Mouse (Mus musculus): ENCODE results near the gene Pnkp. TPM values are rescaled to one million over a fixed set of nuclear protein-coding genes. Genes with fewer than 3 reads are reported as not detected.

The Pnkp gene
- total and polyA plus RNA-seq, 3 experiments = 14.8 to 41.6 (median 22.2) TPM

DNA sequence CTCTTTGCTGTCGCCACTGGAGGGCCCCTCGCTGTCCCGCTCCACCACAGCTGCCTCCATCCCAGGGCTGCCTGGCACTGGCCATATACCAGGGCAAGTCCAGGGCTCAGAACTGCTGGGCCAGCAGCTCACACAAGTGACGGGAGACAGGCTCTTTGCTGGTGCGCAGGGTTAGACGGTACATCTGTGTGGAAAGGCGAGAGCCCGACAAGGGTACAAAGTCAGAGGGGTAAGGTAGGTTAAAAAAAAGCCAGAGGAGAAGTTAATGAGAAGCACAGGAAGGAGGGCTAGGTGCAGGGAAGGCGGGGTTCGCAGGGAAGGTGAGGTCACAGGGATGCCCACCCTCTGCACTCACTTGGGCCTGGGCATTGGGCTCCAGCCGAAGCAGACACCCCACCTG is 43.7 kb downstream of the Pnkp start:
- H3K27me3 ChIP-seq (replicated peaks) = no peaks in the 10 kb centered on the region
- dilution Hi-C loops (cut with MboI; ENCODE audit: extremely low pct_ligation_motif_present, extremely low pct_unique_long_range_greater_than_20kb, low sequenced_read_pairs) (no loop called here), in situ Hi-C loops (cut with MboI; ENCODE audit: low pct_ligation_motif_present, low pct_unique_long_range_greater_than_20kb, low sequenced_read_pairs) (no loop called here)
- TF ChIP-seq USF2 (conservative IDR thresholded peaks at IDR 0.05; ENCODE audit: low read depth, low read length) (no peak), HCFC1 (IDR thresholded peaks at IDR 0.05; ENCODE audit: low read depth, low read length) (no peak), TCF12 (IDR thresholded peaks at IDR 0.05; ENCODE audit: low read depth, low read length) (no peak), CHD1 (IDR thresholded peaks at IDR 0.05; ENCODE audit: low read depth, low read length) (no peak), RCOR1 (conservative IDR thresholded peaks at IDR 0.05; ENCODE audit: low read depth, low read length) (no peak), RAD21 (IDR thresholded peaks at IDR 0.05; ENCODE audit: low read depth, low read length) (no peak)
- H3K27ac ChIP-seq (ENCODE audit: insufficient read depth, low read depth) = no peak overlapping the region
- DNase-seq (ENCODE audit: extremely low read depth) = no peak
- no peak overlapping the region for H3K9ac ChIP-seq (ENCODE audit: insufficient read depth, low read depth)
- H3K4me1 ChIP-seq (ENCODE audit: control insufficient read depth in 1 of 2, insufficient read depth in 2 of 2) = peaks cover 9 to 33% of the 10 kb centered on the region in 2 experiments
- H3K36me3 ChIP-seq (replicated peaks in 1 of 2; ENCODE audit: control insufficient read depth in 1 of 2, insufficient read depth in 1 of 2, low read length in 1 of 2) = peaks cover 65 to 78% of the 10 kb centered on the region in 2 experiments
- H3K9me3 ChIP-seq (replicated peaks; ENCODE audit: low read length) = no peaks in the 10 kb centered on the region
- no peak overlapping the region for H3K4me3 ChIP-seq (replicated peaks in 1 of 3; ENCODE audit: low read depth in 2 of 3, low read length in 2 of 3, poor library complexity in 1 of 3)
- H3K79me2 ChIP-seq (replicated peaks; ENCODE audit: control insufficient read depth, extremely low read depth, insufficient read depth, poor library complexity, severe bottlenecking) = no peaks in the 10 kb centered on the region
- no peak overlapping the region for H3K4me2 ChIP-seq (ENCODE audit: insufficient read depth, low read depth, poor library complexity, severe bottlenecking)

DNA sequence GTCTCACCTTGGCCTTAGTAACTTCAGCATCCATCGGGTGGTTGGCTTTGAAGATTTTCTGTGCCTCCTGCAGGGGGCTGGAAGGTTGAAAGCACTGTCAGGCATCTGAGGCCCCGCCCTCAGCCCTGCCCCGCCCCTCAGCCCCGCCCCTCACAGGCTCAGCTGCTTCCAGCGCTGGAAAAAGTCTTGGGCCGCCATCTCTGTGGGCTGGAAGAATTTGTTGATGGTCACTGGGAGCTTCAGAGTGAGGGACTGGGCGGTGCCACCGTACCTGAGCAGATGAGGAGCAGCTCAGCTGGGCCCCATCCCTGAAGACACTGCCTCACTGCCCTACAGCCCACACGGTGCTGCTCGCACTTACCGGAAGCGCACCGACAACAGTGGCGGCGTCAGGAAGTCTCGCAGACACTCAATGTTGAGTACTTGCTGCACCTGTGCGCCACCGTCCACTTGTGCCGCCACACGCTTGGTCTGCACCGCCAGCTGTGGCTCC is 44.3 kb downstream of the Pnkp start:
- peaks cover 9 to 33% of the 10 kb centered on the region in 2 experiments for H3K4me1 ChIP-seq (ENCODE audit: control insufficient read depth in 1 of 2, insufficient read depth in 2 of 2)
- H3K79me2 ChIP-seq (replicated peaks; ENCODE audit: control insufficient read depth, extremely low read depth, insufficient read depth, poor library complexity, severe bottlenecking) = no peaks in the 10 kb centered on the region
- TF ChIP-seq SIN3A (IDR thresholded peaks at IDR 0.05; ENCODE audit: low read length) (no peak), MEF2A (IDR thresholded peaks at IDR 0.05; ENCODE audit: borderline replicate concordance, low read depth, low read length) (no peak), E2F4 (IDR thresholded peaks at IDR 0.05; ENCODE audit: insufficient replicate concordance, low read depth, low read length) (no peak), KAT2A (IDR thresholded peaks at IDR 0.05; ENCODE audit: insufficient replicate concordance, low read length) (no peak)
- no peak overlapping the region for H3K27ac ChIP-seq (ENCODE audit: insufficient read depth, low read depth)
- no peaks in the 10 kb centered on the region for H3K9me3 ChIP-seq (replicated peaks; ENCODE audit: low read length)
- in situ Hi-C loops (cut with MboI; ENCODE audit: low pct_ligation_motif_present, low pct_unique_long_range_greater_than_20kb, low sequenced_read_pairs) (no loop called here), dilution Hi-C loops (cut with MboI; ENCODE audit: extremely low pct_ligation_motif_present, extremely low pct_unique_long_range_greater_than_20kb, low sequenced_read_pairs) (no loop called here)
- H3K9ac ChIP-seq (ENCODE audit: insufficient read depth, low read depth) = no peak overlapping the region
- no peak overlapping the region for H3K4me2 ChIP-seq (ENCODE audit: insufficient read depth, low read depth, poor library complexity, severe bottlenecking)
- H3K27me3 ChIP-seq (replicated peaks) = no peaks in the 10 kb centered on the region
- DNase-seq (ENCODE audit: extremely low read depth) = peak; percentile 44
- H3K36me3 ChIP-seq (replicated peaks in 1 of 2; ENCODE audit: control insufficient read depth in 1 of 2, insufficient read depth in 1 of 2, low read length in 1 of 2) = peaks cover 71 to 84% of the 10 kb centered on the region in 2 experiments
- H3K4me3 ChIP-seq (replicated peaks in 1 of 3; ENCODE audit: low read depth in 2 of 3, low read length in 2 of 3, poor library complexity in 1 of 3) = no peak overlapping the region

- Histone ChIP-seq H3K27me3 (replicated peaks) (no peaks in the 10 kb centered on the region), H3K27ac (ENCODE audit: insufficient read depth, low read depth) (no peak overlapping the region), H3K4me3 (replicated peaks in 1 of 3; ENCODE audit: low read depth in 2 of 3, low read length in 2 of 3, poor library complexity in 1 of 3) (no peak overlapping the region), H3K79me2 (replicated peaks; ENCODE audit: control insufficient read depth, extremely low read depth, insufficient read depth, poor library complexity, severe bottlenecking) (no peaks in the 10 kb centered on the region), H3K9me3 (replicated peaks; ENCODE audit: low read length) (no peaks in the 10 kb centered on the region), H3K9ac (ENCODE audit: insufficient read depth, low read depth) (no peak overlapping the region), H3K4me2 (ENCODE audit: insufficient read depth, low read depth, poor library complexity, severe bottlenecking) (no peak overlapping the region), H3K4me1 (ENCODE audit: control insufficient read depth in 1 of 2, insufficient read depth in 2 of 2) (peaks cover 0 to 31% of the 10 kb centered on the region in 2 experiments; a peak in 2 of 4 replicates), H3K36me3 (replicated peaks in 1 of 2; ENCODE audit: control insufficient read depth in 1 of 2, insufficient read depth in 1 of 2, low read length in 1 of 2) (peaks cover 94 to 100% of the 10 kb centered on the region in 2 experiments)
- dilution Hi-C loops (cut with MboI; ENCODE audit: extremely low pct_ligation_motif_present, extremely low pct_unique_long_range_greater_than_20kb, low sequenced_read_pairs) (no loop called here), in situ Hi-C loops (cut with MboI; ENCODE audit: low pct_ligation_motif_present, low pct_unique_long_range_greater_than_20kb, low sequenced_read_pairs) (no loop called here)
- TF ChIP-seq MAX (IDR thresholded peaks at IDR 0.05; ENCODE audit: low read length) (no peak), ZMIZ1 (IDR thresholded peaks at IDR 0.05; ENCODE audit: low read depth, low read length) (no peak), EP300 (IDR thresholded peaks at IDR 0.05; ENCODE audit: low read length) (no peak), NELFE (IDR thresholded peaks at IDR 0.05; ENCODE audit: low read depth, low read length) (no peak), POLR2A (IDR thresholded peaks at IDR 0.05; ENCODE audit: low read depth, low read length) (no peak), E2F4 (IDR thresholded peaks at IDR 0.05; ENCODE audit: insufficient replicate concordance, low read depth, low read length) (no peak), MEF2A (IDR thresholded peaks at IDR 0.05; ENCODE audit: borderline replicate concordance, low read depth, low read length) (no peak), UBTF (IDR thresholded peaks at IDR 0.05; ENCODE audit: low read depth, low read length) (no peak), GABPA (IDR thresholded peaks at IDR 0.05; ENCODE audit: insufficient replicate concordance, low read depth, low read length) (no peak), CHD1 (IDR thresholded peaks at IDR 0.05; ENCODE audit: low read depth, low read length) (no peak), TBP (conservative IDR thresholded peaks at IDR 0.05; ENCODE audit: low read depth, low read length) (no peak), ZNF384 (IDR thresholded peaks at IDR 0.05; ENCODE audit: low read depth, low read length) (no peak), HCFC1 (IDR thresholded peaks at IDR 0.05; ENCODE audit: low read depth, low read length) (no peak), RCOR1 (conservative IDR thresholded peaks at IDR 0.05; ENCODE audit: low read depth, low read length) (no peak), NRF1 (IDR thresholded peaks at IDR 0.05; ENCODE audit: low read depth, low read length) (no peak), RAD21 (IDR thresholded peaks at IDR 0.05; ENCODE audit: low read depth, low read length) (no peak), CTCF (conservative IDR thresholded peaks at IDR 0.05 in 1 of 2, IDR thresholded peaks at IDR 0.05 in 1 of 2; ENCODE audit: low read depth in 2 of 2, low read length in 2 of 2) (no peak)
- DNase-seq (ENCODE audit: extremely low read depth) = no peak
These were observed 48.5 kb downstream of the Pnkp start for GRCm38 (mm10) chr7:44905430-44905829.
